Mouse (Mus musculus): Measurements from ENCODE around the gene Rab35.

DNA sequence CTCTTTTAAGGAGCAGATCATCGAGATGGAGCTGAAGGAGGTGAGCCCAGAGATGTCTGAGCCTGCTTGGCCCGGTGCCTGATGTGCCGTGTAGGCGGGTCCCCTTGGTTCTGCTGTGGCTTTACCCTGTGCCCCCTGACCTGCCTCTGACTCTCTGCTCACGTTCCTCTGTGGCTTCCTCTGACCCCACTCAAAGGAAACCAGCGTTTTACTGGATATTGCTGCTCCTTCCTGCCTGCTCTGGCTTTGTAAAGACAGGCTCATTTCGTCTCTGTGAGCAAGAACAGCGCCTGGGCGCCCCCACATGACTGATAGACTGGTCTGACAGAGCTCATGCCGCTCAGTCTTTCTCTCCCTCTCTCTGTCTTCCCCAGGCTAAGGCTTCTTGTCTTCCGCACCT, 40.7 kb upstream of the Rab35 start:
- TF ChIP-seq CTCF (IDR thresholded peaks at IDR 0.05; ENCODE audit: borderline replicate concordance, insufficient read depth, low read depth, low read length): no peak
- no peak for TF ChIP-seq POLR2A (IDR thresholded peaks at IDR 0.05; ENCODE audit: borderline replicate concordance, insufficient read depth, low read length)

Measured in cerebellum, adult 2 months (tissue).